Mouse (Mus musculus) midbrain, embryonic 15.5 days (tissue): Measurements from ENCODE around the gene Mapkapk2. TPM values are rescaled to one million over a fixed set of nuclear protein-coding genes. Genes with fewer than 3 reads are reported as not detected.

Experiments used
- ATAC-seq: fragments of 200-750 bp; cut with Nextera tagmentation; replicated peaks from 2 replicates; pipeline ENCODE4 v1.8.0; 2017; ENCODE audit warnings: moderate TSS enrichment
- H3K27ac ChIP-seq: fragments of 300-500 bp; sonication (generic); 2 replicates; pipeline ENCODE4 v1.5.1; 2015; ENCODE audit warnings: mild to moderate bottlenecking, inconsistent platforms
- H3K27me3 ChIP-seq: fragments of 300-500 bp; sonication (generic); replicated peaks from 2 replicates; pipeline ENCODE4 v1.6.1; 2015; ENCODE audit warnings: inconsistent platforms
- H3K36me3 ChIP-seq: fragments of 300-500 bp; sonication (generic); replicated peaks from 2 replicates; pipeline ENCODE4 v1.6.1; 2015; ENCODE audit warnings: inconsistent platforms
- H3K4me1 ChIP-seq: fragments of 300-500 bp; sonication (generic); 2 replicates; pipeline ENCODE4 v1.6.1; 2015; ENCODE audit warnings: inconsistent platforms
- H3K4me2 ChIP-seq: fragments of 300-500 bp; sonication (generic); 2 replicates; pipeline ENCODE4 v1.6.1; 2015; ENCODE audit warnings: inconsistent platforms, mild to moderate bottlenecking, moderate library complexity
- H3K4me3 ChIP-seq: fragments of 300-500 bp; sonication (generic); 2 replicates; pipeline ENCODE4 v1.5.1; 2015; ENCODE audit warnings: mild to moderate bottlenecking, inconsistent platforms
- H3K9ac ChIP-seq: fragments of 300-500 bp; sonication (generic); 2 replicates; pipeline ENCODE4 v1.6.1; 2015; ENCODE audit warnings: mild to moderate bottlenecking, inconsistent platforms
- H3K9me3 ChIP-seq: fragments of 300-500 bp; sonication (generic); 2 replicates; pipeline ENCODE4 v1.6.1; 2016; ENCODE audit warnings: inconsistent platforms
- WGBS: fragments of 180-500 bp; shearing (Covaris S2); methylation state at CpG from one replicate; pipeline ENCODE4 v1.1.7; 2015; ENCODE audit warnings: mixed read lengths; 5-methylcytosine and 5-hydroxymethylcytosine counted together
- polyA plus RNA-seq: library from polyadenylated mRNA; unstranded; fragments of >200 nt; fragmentation: Nextera tagmentation; extraction: Ambion mirVana; gene quantifications from 2 replicates; pipeline ENCODE4 v1.2.1, GENCODE M21; 2015

The Mapkapk2 gene
- polyA plus RNA-seq, 1 experiment from 2014 or later = 17.9 TPM

GRCm38 (mm10) chr1:131072376-131072990 lies 25.1 kb downstream of the Mapkapk2 start:
- no peak for ATAC-seq
- Histone ChIP-seq H3K4me2 (no peak overlapping the region), H3K36me3 (no peaks in the 10 kb centered on the region), H3K9ac (no peak overlapping the region), H3K4me3 (no peak overlapping the region), H3K4me1 (peaks cover 28% of the 10 kb centered on the region), H3K27ac (no peak overlapping the region), H3K27me3 (no peaks in the 10 kb centered on the region), H3K9me3 (no peaks in the 10 kb centered on the region)
- 85% methylated on average over 7 of the region's 7 CpGs for WGBS

GRCm38 (mm10) chr1:131069010-131069409 lies 28.6 kb downstream of the Mapkapk2 start:
- Histone ChIP-seq H3K9ac (no peak overlapping the region), H3K36me3 (no peaks in the 10 kb centered on the region), H3K27me3 (no peaks in the 10 kb centered on the region), H3K4me3 (no peak overlapping the region), H3K9me3 (no peaks in the 10 kb centered on the region), H3K4me1 (peaks cover 11% of the 10 kb centered on the region), H3K27ac (no peak overlapping the region), H3K4me2 (no peak overlapping the region)
- no peak for ATAC-seq
- WGBS = 90% methylated on average over 7 of the region's 7 CpGs

- Histone ChIP-seq H3K4me2 (no peak overlapping the region), H3K4me1 (peaks cover 6% of the 10 kb centered on the region; the same call in 1 of the 2 replicates), H3K4me3 (no peak overlapping the region), H3K27me3 (no peaks in the 10 kb centered on the region), H3K27ac (no peak overlapping the region), H3K9ac (no peak overlapping the region), H3K36me3 (no peaks in the 10 kb centered on the region), H3K9me3 (no peaks in the 10 kb centered on the region)
- no peak for ATAC-seq
- WGBS = 85% methylated on average over 10 of the region's 10 CpGs
Observed at GRCm38 (mm10) chr1:131068011-131068727, 29.5 kb downstream of the Mapkapk2 start.

GRCm38 (mm10) chr1:131064202-131064601 lies 33.4 kb downstream of the Mapkapk2 start:
- Histone ChIP-seq H3K4me1 (peaks cover 29% of the 10 kb centered on the region), H3K9ac (no peak overlapping the region), H3K4me3 (no peak overlapping the region), H3K4me2 (no peak overlapping the region), H3K27ac (0 out of 2 replicates have a peak overlapping the region, but pooled peaks have one; percentile 6), H3K9me3 (no peaks in the 10 kb centered on the region), H3K36me3 (no peaks in the 10 kb centered on the region), H3K27me3 (no peaks in the 10 kb centered on the region)
- 35% methylated on average over 6 of the region's 6 CpGs for WGBS
- ATAC-seq = peak; percentile 59; the same call in 1 of the 2 replicates

GRCm38 (mm10) chr1:131062821-131063220 lies 34.8 kb downstream of the Mapkapk2 start:
- Histone ChIP-seq H3K27me3 (no peaks in the 10 kb centered on the region), H3K27ac (peak overlapping the region; percentile 14; the same call in 1 of the 2 replicates), H3K9ac (no peak overlapping the region), H3K4me2 (no peak overlapping the region), H3K36me3 (no peaks in the 10 kb centered on the region), H3K9me3 (no peaks in the 10 kb centered on the region), H3K4me1 (peaks cover 35% of the 10 kb centered on the region), H3K4me3 (no peak overlapping the region)
- ATAC-seq = no peak
- WGBS = 63% methylated on average over 6 of the region's 6 CpGs

- Histone ChIP-seq H3K36me3 (0 out of 2 replicates have a peak, but pooled peaks cover 7% of the 10 kb centered on the region), H3K9me3 (no peaks in the 10 kb centered on the region), H3K4me2 (no peak overlapping the region), H3K27ac (no peak overlapping the region), H3K9ac (no peak overlapping the region), H3K4me1 (peaks cover 35% of the 10 kb centered on the region), H3K27me3 (no peaks in the 10 kb centered on the region), H3K4me3 (no peak overlapping the region)
- ATAC-seq = no peak
- WGBS = 75% methylated on average over 7 of the region's 7 CpGs
Observed at GRCm38 (mm10) chr1:131061740-131062254, 35.8 kb downstream of the Mapkapk2 start.

GRCm38 (mm10) chr1:131060290-131061253 lies 37.1 kb downstream of the Mapkapk2 start:
- Histone ChIP-seq H3K4me3 (no peak overlapping the region), H3K27me3 (no peaks in the 10 kb centered on the region), H3K9ac (no peak overlapping the region), H3K4me2 (no peak overlapping the region), H3K9me3 (no peaks in the 10 kb centered on the region), H3K36me3 (0 out of 2 replicates have a peak, but pooled peaks cover 7% of the 10 kb centered on the region), H3K27ac (no peak overlapping the region), H3K4me1 (peaks cover 35% of the 10 kb centered on the region)
- 63% methylated on average over 13 of the region's 13 CpGs for WGBS
- peak; percentile 32; the same call in 1 of the 2 replicates for ATAC-seq

GRCm38 (mm10) chr1:131059841-131060240 lies 37.8 kb downstream of the Mapkapk2 start:
- Histone ChIP-seq H3K36me3 (peaks cover 13% of the 10 kb centered on the region; the same call in 1 of the 2 replicates), H3K27ac (no peak overlapping the region), H3K27me3 (no peaks in the 10 kb centered on the region), H3K9ac (no peak overlapping the region), H3K4me2 (no peak overlapping the region), H3K4me3 (no peak overlapping the region), H3K9me3 (no peaks in the 10 kb centered on the region), H3K4me1 (peaks cover 35% of the 10 kb centered on the region)
- no peak for ATAC-seq
- 81% methylated on average over 5 of the region's 5 CpGs for WGBS

GRCm38 (mm10) chr1:131059411-131059810 lies 38.2 kb downstream of the Mapkapk2 start:
- H3K36me3 ChIP-seq = peaks cover 18% of the 10 kb centered on the region; the same call in 1 of the 2 replicates
- H3K4me3 ChIP-seq = no peak overlapping the region
- no peak for ATAC-seq
- H3K9ac ChIP-seq = no peak overlapping the region
- WGBS = 47% methylated on average over 1 of the region's 1 CpGs
- H3K4me2 ChIP-seq = no peak overlapping the region
- no peaks in the 10 kb centered on the region for H3K27me3 ChIP-seq
- H3K27ac ChIP-seq = no peak overlapping the region
- peaks cover 33% of the 10 kb centered on the region for H3K4me1 ChIP-seq
- H3K9me3 ChIP-seq = no peaks in the 10 kb centered on the region

- 89% methylated on average over 7 of the region's 7 CpGs for WGBS
- H3K4me1 ChIP-seq = peaks cover 33% of the 10 kb centered on the region
- no peak overlapping the region for H3K4me2 ChIP-seq
- H3K9me3 ChIP-seq = no peaks in the 10 kb centered on the region
- no peak overlapping the region for H3K9ac ChIP-seq
- ATAC-seq = no peak
- peaks cover 20% of the 10 kb centered on the region; the same call in 1 of the 2 replicates for H3K36me3 ChIP-seq
- no peak overlapping the region for H3K4me3 ChIP-seq
- H3K27ac ChIP-seq = no peak overlapping the region
- no peaks in the 10 kb centered on the region for H3K27me3 ChIP-seq
Observed at GRCm38 (mm10) chr1:131058431-131058830, 39.2 kb downstream of the Mapkapk2 start.

GRCm38 (mm10) chr1:131054251-131054650 lies 43.4 kb downstream of the Mapkapk2 start:
- 91% methylated on average over 4 of the region's 4 CpGs for WGBS
- no peak overlapping the region for H3K4me3 ChIP-seq
- H3K36me3 ChIP-seq = peaks cover 20% of the 10 kb centered on the region; the same call in 1 of the 2 replicates
- no peak overlapping the region for H3K9ac ChIP-seq
- H3K4me1 ChIP-seq = peaks cover 19% of the 10 kb centered on the region
- no peaks in the 10 kb centered on the region for H3K9me3 ChIP-seq
- no peak overlapping the region for H3K4me2 ChIP-seq
- H3K27ac ChIP-seq = no peak overlapping the region
- ATAC-seq = no peak
- H3K27me3 ChIP-seq = no peaks in the 10 kb centered on the region
